Mouse (Mus musculus) embryo, embryonic 11 days (tissue): ENCODE measurements around the gene Spa17.

Experiments
- DNase-seq: peaks from one replicate; pipeline ENCODE4 v3.0.0-alpha.2; 2015

The Spa17 gene

DNA sequence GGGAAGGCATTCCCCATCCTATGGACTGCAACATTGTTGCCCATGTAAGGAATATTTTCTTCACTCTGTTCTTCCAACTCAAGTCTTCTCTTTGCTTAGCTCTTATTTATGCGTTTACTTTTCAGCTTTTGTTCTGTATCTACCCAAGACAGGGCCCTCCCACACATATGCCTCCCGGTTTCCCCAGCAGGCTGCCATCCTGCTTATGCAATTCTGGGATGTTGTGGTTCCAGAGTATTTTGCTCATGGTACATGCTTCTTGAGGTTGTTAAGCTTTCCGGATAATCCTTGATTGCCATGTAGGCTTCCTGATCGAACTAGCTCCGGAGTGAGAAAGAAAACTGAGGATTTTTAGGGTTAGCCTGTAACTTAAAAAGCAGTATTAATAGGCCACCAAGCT lies 1.7 kb upstream of the Spa17 start:
- DNase-seq, result no peak

DNA sequence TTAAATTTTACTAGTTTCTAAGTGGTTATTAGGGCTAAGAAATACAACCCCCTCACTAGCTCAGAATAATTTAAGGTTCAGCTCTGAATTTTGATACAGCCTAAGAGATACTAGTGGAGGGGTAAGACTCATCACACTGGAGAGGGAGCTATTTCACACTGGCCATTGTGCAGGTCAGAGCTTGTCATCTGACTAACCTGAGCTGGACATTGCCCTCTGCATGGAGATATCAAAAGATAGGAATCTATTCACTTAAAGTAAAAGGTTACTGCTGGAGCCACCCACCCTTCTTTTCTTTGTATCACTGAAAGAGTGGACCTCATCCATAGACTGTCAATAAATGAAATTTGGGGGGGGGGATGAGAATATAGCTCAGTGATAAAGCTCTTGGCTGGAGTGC lies 794 bp upstream of the Spa17 start:
- no peak for DNase-seq

DNA sequence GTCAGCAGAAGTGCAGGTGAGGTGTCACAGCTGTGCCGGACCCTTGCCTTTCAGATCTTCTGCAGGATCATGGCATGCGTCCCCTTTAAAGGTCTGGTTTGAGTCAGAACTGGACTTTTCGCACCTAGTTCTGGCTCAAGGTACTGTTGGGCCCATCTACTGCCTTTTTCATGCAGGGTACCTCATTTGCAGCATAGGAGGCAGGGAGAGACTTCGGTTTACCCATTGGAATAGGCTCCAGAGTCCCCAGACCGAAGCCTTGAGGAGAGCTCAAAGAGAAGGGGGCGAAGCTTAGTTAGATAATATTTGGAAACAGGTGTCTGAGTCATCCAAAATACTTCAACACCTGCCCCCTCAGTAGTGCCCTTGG lies 374 bp upstream of the Spa17 start:
- no peak for DNase-seq

DNA sequence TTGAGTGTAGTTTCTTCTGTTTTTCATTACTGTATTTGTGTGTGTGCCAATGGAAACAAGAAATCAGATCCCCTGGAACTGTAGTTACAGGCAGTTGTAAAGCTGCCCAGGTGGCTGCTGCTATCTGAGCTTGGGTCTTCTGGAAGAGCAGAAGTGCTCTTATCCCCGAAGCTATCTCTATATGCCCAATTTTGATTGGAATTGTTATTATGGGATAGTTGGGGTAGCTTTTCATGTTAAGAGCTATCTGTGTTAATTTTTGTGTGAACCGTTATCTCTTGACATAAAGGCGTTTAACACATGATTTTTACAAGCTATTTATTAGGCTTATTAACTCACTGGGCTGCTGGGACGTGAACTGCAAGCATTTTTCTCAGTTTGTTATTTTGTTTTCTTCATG lies 4.0 kb downstream of the Spa17 start:
- DNase-seq, result no peak

DNA sequence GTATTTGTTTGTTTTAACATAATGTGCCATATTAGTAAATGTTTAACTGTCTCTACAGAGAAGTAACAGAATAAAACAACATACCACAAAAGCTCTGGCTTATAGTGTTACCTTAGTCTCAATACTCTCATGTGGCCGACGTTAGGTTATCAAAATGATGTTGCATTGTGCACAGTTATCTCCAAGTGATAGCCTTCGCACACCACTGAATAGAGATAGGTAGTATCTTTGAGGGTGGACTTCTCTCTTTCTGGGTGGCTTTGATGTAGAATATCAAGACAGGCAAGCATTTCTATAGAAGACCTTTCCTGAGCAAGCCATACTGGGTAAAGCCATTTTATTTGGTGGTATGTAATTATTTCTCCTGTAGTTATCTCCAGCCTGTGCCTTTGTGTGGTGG lies 8.4 kb downstream of the Spa17 start:
- DNase-seq, result no peak

DNA sequence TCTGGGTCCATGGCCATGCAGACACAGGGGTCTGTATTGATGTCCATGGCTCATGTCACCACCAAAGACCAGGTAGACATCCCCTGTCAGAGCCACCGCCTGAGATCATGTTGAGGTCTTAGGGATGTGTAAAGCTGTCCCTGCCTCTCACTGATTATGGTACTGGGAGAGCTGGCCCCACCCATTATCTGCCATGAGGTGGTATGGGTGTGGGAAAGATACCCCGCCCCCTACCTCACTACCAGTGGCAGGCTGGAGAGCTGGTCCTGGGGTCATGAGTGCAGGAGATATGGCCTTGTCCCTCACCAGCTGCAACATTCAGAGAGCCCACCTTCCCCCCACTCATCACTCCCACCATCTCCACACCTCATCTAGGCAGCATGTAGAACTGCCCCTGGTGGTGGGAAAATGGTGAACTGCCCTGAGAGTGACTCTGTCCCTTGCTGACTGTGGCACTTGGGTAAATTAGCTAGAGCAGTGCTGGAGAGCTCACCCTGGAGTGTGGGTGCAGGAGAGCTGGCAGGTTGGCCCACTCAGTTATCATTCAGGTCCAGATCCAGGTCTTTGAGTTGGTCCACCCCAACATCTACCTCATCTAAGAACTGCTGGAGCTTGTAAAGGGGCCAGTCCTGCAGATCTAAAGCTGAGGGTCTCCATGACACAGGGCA lies 12.8 kb downstream of the Spa17 start:
- no peak for DNase-seq

DNA sequence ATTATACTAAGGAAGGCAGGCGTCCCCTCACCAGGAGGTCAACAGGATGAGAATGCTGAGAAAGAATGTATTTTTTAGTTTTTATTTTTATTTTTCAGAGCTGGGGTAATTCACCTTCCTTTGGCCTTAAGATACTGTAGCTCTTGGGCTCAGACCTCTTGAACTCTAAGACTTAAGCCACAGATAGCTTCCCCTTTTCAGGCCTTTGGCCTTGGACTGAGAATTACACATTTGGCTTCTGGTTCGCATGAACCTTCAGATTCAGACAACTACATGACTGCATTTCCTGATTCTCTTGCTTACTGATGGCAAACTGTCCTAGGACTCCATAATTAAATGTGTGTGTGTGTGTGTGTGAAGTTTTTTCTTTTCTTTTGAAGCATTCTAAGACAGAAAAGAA lies 14.9 kb downstream of the Spa17 start:
- DNase-seq, result no peak

DNA sequence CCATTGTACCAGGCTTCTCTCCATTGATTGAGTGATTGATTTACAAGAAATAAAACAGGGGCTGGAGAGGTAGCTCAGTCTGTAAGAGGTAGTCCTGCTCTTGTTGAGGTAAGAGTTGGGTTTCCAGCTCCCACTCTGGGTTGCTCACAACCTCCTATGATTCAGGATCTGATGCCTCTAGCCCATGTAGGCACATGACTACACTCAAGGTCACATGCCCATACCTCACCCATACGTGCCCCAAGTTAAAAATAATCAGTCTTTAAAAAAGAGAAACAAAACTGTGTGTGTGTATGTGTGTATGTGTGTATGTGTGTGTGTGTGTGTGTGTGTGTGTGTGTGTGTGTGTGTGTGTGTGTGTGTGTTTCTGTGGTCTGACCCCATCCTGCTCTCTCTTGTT lies 18.0 kb downstream of the Spa17 start:
- no peak for DNase-seq

DNA sequence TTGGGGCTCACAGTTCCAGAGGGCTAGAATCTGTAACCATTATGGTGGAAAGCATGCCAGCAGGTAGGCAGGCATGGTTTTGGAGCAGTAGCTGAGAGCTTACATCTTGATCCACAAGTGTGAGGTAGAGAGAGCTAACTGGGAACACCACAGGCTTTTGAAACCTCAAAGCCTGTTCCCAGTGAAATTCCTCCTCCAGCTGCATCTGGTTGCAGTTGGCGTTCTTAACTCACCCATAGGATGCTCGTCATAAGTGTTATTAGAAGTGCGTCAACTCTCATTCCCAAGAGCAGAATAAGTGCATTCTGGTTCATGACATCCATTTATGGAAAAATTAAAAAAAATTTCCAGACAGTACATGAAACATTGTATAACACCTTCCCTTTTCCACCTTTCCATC lies 19.8 kb downstream of the Spa17 start:
- no peak for DNase-seq

DNA sequence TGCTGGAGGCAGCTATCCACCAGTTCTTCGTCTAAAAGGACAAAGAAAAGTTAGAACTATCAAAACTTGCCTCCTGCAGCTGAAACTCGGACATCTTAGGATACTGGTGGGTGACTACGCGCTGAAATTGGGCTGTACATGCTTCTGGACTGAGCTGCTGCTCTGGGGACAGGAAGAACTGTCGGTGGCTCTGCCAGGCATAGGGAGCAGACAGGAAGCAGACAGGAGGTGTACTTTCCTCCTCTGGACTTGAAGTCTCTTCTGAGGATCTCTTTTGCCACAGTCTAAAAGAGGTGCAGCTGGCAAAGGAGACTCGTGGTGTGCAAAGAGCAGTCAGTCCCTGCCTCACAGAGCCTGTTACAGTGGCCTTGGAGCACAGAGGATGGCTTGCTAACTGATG lies 20.9 kb downstream of the Spa17 start:
- no peak for DNase-seq

DNA sequence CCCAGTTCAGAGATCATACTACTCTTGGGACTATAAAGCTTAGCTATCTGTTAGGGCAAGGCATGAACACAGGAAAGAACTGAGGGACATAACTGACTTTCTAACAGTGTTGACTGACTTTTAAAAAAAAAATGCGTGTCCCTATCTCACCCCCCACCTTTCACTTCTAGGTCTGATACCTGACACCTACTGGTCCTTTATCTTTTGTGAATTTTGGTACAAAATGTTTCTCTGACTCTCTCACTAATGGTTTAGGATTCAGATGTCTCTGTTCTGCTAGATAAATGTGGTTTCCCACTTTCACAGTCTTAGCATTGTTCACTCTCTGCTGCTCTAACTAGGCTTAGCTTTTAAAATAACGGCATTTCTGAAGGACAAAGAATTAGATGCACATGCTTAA lies 21.5 kb downstream of the Spa17 start:
- DNase-seq, result no peak

DNA sequence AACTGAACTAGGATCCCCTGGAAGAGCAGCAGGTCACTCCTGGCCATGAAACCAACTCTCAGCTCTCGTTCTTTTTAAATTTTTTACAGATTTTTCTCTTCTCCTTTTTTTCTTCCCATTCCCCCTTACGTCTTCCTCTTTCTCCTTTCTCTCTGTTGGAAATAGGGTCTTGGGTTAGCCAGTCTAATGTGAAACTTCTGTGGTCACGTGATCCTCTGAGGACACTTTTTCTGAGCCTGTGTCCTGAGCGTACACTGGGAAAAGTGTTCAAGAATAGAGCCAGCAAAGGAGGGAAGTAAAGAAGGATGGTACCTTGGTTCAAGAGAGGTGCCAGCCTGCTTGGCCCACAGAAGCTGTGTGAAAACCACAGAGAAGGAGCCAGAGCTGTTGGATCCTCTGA lies 23.1 kb downstream of the Spa17 start:
- DNase-seq, result no peak

DNA sequence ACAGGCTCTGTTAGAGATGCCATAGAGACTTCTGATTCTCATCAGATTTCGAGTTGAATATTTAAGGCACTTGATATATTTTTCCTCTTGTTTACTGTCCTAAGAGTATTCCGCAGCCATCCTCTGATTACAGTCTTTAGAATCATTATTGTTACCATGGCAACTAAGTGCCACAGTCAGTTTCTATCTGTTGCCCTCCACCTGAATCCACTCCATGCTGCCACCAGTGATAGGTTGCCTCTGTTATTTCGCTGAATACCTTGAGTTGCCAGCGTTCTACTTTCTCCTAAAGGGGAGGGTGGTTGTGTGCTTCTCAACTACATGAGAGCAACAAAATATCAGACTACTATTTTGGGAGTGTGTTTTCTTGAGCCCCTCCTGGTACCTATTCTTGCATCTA lies 26.8 kb downstream of the Spa17 start:
- no peak for DNase-seq

DNA sequence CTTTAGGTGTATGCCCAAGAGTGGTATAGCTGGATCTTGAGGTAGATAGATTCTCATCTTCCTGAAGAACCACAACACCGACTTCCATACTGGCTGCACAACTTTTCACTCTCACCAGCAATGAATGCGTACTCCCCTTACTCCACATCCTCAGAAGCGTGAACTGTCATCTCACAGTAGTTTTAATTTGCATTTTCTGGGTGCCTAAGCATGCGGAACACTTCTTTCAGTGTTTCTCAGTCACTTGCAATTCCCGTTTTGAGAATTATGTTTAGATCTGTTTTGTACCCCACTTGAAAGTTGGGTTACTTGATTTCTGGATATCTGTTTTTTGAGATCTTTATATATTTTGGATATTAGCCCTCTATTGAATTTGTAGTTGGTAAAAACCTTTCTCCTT lies 29.9 kb downstream of the Spa17 start:
- no peak for DNase-seq

DNA sequence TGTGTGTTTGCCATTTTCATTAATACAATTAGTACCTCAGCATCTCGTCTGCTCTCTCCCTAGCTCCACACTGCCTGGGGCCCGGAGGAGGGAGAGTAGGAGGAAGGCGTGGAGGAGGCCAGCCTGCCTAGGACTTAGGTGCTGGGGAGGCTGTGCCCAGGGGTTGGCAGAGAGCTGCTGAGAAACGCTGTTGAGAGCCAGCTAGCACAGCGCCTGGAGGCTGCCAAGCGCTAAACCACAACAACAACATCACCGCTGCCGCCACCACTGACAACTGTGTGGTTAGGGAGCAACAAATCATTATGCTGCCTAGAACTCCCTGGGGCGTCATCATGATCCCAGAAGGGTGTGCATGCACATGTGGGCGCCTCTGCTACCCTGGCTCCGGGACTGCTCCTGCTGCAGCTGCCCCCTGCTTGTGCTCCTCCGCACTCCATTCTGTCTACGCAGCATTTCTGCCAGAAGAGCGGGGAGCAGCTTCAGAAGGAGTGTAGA lies 37.0 kb downstream of the Spa17 start:
- peak; percentile 20 for DNase-seq

DNA sequence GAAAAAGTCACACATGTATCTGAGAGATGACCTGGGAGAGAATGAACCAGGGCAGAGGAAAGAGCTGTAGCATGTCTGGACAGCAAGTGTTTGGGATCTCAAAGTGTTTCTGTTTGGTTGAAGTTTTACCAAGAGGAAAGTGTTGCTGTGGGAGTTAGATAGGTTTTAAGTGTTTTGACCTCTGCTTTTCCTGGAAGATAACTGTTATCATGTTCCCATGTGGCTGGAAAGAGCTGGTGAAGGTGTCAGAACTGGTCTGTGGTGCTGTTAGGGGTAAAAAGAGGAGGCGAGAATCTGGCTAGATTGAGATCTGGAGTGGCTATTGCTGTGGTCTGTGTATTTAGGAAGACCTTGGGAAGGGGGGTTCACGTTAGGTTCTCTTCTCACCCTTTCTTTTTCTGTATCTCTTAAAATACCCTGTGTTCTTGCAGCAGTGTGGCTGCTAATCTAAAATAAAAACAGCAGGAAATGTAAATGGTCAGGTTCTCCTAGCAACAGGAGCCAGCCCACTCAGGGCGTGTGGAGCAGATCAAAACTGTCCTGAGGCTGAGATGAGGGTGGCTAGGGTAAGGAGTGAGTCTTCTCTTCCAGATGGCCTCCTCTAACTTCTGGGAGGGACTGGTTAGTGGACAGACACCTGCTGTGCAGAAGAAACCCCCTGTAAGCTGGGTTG lies 41.2 kb downstream of the Spa17 start:
- no peak for DNase-seq

DNA sequence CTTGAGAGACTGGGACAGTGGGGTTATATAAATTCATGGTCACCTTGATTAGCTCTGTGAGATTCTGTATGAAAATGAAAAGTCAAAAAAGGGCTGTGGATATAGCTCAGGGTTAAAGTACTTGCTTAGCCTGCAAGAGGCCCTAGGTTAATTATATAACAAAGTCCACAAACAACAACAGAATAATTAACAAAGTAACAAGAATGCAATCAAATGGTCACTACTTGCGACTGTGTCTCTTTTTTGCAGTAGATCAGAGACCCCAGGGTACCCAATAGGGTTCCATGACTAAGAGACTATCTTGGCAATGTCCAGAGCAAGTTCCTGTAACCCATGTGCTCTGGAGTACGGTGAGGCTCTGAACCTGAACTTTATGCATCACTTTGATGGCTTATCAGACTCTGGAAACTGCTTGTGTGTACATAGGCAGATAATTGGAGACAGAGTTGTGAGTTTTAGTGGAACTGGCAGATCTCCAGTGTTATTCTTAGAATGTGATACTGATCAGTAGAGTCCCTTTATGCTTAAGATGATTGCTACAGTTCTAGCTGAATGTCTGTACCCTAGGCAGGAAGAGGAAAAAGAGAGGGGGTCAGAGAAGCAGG lies 44.2 kb downstream of the Spa17 start:
- no peak for DNase-seq

DNA sequence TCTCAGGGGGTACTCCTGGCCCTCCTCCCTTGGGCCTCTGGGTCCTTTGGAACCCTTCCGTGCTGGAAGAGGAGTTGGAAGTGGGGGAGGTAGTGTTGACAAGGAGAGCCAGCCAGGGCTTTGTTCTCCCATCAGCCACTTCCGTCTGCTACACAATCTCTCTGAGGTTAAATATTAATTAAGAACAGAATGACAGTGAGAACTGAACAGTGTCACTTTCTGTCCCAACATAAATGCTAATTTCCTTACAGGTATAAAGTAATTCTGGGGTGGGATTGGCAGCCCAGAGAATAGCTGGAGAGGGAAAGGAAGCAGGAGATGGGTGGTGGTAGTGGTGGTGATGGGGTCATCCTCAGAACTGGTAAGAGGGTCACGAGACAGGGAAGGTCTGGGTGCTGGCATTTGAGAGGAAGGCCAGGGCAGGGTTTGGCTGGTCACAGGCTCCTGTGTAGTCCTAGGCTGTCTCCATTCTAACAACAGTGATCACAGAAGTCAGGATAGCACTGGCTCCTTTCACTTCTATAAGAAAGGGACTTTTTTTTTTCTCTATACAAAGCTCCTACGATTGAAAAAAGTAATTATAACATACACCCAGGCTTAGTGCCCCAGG lies 44.8 kb downstream of the Spa17 start:
- DNase-seq, result no peak

DNA sequence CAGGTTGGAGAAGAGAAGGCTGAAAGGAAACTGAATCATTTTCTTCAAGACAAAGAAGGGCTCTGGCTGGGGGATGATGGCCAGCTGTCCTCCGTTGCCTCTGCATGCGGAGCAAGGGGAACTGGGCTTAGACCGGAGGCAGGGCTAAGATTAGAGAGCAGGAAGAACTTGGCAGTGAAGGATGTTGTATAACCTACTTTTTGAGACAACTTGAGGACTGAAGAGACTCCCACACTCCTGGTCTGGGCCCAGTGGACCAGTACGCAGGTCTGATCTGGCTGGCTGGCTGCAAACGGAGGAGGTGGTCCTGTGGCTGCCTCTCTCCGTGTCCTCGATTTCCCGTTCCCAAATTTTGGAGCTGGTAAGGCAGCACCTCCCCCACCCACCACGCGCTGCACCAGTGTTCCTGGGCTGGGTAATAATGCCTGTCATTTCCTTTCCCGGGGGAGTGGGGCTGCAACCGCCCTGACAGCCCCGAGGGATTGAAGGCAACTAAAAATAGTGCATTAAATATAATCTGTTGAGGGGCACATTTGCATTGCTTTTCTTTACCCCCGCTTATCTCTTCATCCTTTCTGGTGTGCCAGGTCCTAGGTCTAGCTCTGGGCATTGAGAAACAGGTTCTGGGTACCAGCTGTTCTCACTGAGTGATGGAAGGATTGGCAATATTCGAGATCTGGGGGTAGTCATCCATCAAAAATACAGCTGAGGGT lies 45.5 kb downstream of the Spa17 start:
- no peak for DNase-seq

DNA sequence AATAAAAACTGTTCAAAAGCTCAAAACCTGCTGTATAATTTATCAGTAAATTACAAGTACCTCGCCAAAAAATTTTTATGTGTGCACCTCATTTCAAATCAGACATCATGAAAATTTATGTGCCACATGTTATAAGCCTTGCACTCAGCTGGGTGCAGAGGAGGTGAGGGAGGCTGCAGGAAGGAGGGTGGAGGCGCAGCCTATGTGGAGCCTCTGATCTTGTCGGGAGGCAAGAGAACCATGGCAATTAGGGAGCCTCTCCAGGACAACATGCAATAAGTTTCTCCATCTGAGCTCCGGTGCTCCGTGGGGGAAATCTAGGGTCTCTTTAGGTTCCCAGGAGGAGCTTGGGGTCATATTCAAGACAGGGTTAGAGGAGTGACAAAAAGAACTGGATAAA lies 46.1 kb downstream of the Spa17 start:
- no peak for DNase-seq

DNA sequence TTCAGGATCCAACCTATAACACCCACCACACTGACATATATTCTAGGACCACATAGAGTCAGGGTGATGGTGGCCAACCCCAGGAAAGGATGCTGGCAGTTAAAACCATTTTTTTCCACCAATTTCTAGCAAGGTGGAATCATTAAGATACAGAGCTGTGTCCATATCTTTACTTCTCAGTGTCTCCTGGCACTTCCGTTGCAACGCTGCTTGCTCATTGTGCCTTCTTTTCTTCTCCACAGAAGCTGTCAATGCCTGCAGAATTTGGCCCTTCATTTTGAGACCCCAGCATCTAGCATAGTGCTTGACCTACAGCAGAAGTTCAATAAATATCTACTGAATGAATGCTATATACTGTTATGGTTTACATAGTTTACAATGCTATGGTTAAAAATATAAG lies 46.5 kb downstream of the Spa17 start:
- DNase-seq, result no peak

DNA sequence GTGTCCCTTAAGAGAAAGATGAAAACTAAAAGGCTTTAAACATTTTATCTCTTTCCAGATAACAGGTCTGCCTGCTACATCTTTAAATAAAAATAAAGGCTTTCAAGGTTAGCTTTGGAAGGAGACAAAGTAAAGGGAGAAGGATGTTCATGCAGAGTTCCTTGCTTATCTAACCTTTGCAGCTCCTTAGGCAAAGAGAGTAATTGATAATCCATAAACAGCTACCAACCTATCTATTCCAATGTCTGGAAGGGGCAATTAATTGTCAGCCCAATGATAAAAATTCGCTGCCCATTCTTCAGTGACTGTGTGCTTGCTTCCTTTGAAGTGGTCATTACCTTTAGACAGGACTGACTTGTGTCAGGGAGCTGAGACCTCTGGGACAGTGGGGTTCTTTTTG lies 49.7 kb downstream of the Spa17 start:
- no peak for DNase-seq

DNA sequence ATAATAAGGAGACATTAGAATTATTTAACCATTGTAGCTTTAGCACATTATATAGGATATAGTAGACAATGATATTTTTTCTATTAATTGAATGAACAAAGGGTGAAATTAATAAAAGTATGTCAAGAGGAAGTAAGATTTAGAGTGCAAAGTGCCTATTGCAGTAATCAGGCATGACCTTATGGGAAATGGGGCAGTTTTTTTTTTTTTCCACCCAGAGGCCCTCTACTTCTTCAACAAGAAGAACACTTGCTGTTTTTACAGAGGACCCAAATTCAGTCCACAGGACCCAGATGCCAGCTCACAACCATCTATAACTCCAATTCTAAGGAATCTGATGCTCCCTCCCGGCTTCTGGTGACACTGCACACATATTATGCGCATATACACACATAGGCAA lies 52.9 kb downstream of the Spa17 start:
- no peak for DNase-seq

DNA sequence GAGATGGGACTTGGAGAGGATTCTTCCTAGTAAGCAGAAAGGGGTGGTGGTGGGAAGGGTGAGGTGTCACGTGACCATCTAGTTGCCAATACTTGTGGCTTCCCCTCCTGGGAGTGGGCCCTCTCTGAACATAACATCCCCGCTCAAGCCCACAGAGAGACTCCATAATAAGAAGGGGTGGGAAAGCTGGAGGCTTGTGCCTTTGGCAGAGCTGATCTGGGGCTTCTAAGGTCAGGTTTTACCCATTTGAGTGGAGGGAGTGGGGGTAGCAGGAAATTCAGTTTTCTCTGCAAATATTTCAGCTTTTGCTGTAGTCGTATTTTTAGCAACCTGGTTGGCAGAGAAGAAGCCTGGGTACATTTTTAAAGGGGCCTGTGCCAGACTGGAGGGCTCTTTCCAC lies 57.2 kb downstream of the Spa17 start:
- DNase-seq, result no peak
